Mouse (Mus musculus) ES-Bruce4 (cell line): ENCODE measurements around the gene Adprhl1.

Experiments
- CTCF ChIP-seq: IDR thresholded peaks from one replicate; pipeline ENCODE4 v1.8.1; 2011; ENCODE audit warnings: low read depth, low read length
- EP300 ChIP-seq: IDR thresholded peaks from 2 replicates; pipeline ENCODE4 v1.6.1; 2011; ENCODE audit warnings: low read depth, low read length; ENCODE audit not compliant: insufficient read depth
- POLR2A ChIP-seq: IDR thresholded peaks from one replicate; pipeline ENCODE4 v1.8.1; 2011; ENCODE audit warnings: low read length; ENCODE audit not compliant: insufficient read depth

DNA sequence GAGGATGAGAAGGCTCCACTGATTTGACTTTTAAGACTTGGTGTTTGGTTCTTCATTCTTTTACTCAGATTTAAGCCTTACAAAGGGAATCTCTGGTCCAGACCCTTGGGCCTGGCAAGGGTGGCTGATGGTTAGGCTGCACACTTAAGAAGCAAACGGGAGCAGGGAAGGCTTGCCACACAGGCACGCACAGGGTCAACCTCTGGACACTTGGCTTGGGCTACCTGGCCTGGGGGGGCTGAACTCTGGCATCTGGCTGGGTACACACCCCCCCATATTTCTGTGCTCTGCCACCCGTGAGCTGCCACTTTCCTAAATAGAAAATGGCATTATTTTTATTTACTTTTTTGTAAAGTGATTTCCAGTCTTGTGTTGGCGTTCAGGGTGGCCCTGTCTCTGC, 79.2 kb downstream of the Adprhl1 start:
- no peak for TF ChIP-seq CTCF
- TF ChIP-seq POLR2A = no peak
- no peak for TF ChIP-seq EP300
